Mouse (Mus musculus) liver, adult 2 months (tissue): Measurements from ENCODE around the gene Rbm12b1. TPM values are rescaled to one million over a fixed set of nuclear protein-coding genes. Genes with fewer than 3 reads are reported as not detected.
"Not testable (repeated sequence)": the region's sequence is repeated elsewhere in the genome, so short reads cannot be mapped to it uniquely, and the experiment has no call there.

Experiments
- DNase-seq: peaks from one replicate; pipeline ENCODE4 v3.0.0-alpha.2; 2011; ENCODE audit warnings: low read depth, low spot score; ENCODE audit errors: extremely low read depth
- H3K27ac ChIP-seq: fragments of 200-500 bp; replicated peaks from 2 replicates; pipeline ENCODE4 v1.5.1; 2012; ENCODE audit warnings: low read depth, mild to moderate bottlenecking, control low read depth, inconsistent platforms, low read length; ENCODE audit not compliant: insufficient read depth
- H3K27me3 ChIP-seq: fragments of 200-500 bp; 2 replicates; pipeline ENCODE4 v1.6.1; 2012; ENCODE audit warnings: mild to moderate bottlenecking, moderate library complexity, low read length, inconsistent platforms; ENCODE audit not compliant: control insufficient read depth, insufficient read depth
- H3K36me3 ChIP-seq: fragments of 200-500 bp; 2 replicates; pipeline ENCODE4 v1.6.1; 2012; ENCODE audit warnings: low read length, inconsistent platforms; ENCODE audit not compliant: control insufficient read depth, insufficient read depth
- H3K4me1 ChIP-seq: fragments of 200-500 bp; 2 replicates; pipeline ENCODE4 v1.6.1; 2011; ENCODE audit warnings: low read length; ENCODE audit not compliant: control insufficient read depth, insufficient read depth
- H3K4me3 ChIP-seq: fragments of 200-500 bp; 2 replicates; pipeline ENCODE4 v1.5.1; 2011; ENCODE audit warnings: low read depth, mild to moderate bottlenecking, control low read depth, low read length, moderate library complexity; ENCODE audit not compliant: insufficient read depth
- H3K79me2 ChIP-seq: fragments of 200-500 bp; 2 replicates; pipeline ENCODE4 v1.6.1; 2012; ENCODE audit warnings: inconsistent platforms, mild to moderate bottlenecking, low read length, moderate library complexity; ENCODE audit not compliant: control insufficient read depth, insufficient read depth
- H3K9ac ChIP-seq: fragments of 200-500 bp; 2 replicates; pipeline ENCODE4 v1.6.1; 2012; ENCODE audit warnings: low read depth, mild to moderate bottlenecking, control low read depth, inconsistent platforms, low read length
- CTCF ChIP-seq: fragments of 200-500 bp; IDR thresholded peaks from 2 replicates; pipeline ENCODE4 v1.5.1; 2011; ENCODE audit warnings: low read depth, low read length, control low read depth
- POLR2A ChIP-seq: fragments of 200-500 bp; IDR thresholded peaks from 2 replicates; pipeline ENCODE4 v1.6.1; 2011; ENCODE audit warnings: low read length, control low read depth; ENCODE audit not compliant: insufficient read depth; ENCODE audit errors: extremely low read depth
- WGBS: fragments of 180-500 bp; shearing (Covaris S2); methylation state at CpG from one replicate; pipeline ENCODE4 v1.1.7; 2018; 5-methylcytosine and 5-hydroxymethylcytosine counted together
- polyA plus RNA-seq: library from polyadenylated mRNA; depleted of rRNA; stranded (reverse); fragments of >200 nt; gene quantifications from 2 replicates; pipeline ENCODE4 v1.2.3, GENCODE M21; 2012; rRNA removed
- total RNA-seq: library from RNA; depleted of rRNA; stranded (reverse); fragments of >200 nt; gene quantifications from 2 replicates; pipeline ENCODE4 v1.2.3, GENCODE M21; 2014; rRNA removed

The Rbm12b1 gene
- total RNA-seq (10.0 and 10.4 TPM in 2 replicates), polyA plus RNA-seq (2.4 and 2.6 TPM in 2 replicates)

- H3K9ac ChIP-seq: peak within 1 kb of the TSS; percentile 75
- H3K4me3 ChIP-seq: peak within 1 kb of the TSS; percentile 72
- H3K27me3 ChIP-seq, H3K4me1 ChIP-seq, H3K79me2 ChIP-seq, H3K36me3 ChIP-seq: not testable (repeated sequence)
- DNase-seq: peak; percentile 81
- 0 out of 2 replicates have a peak, but pooled peaks have one; percentile 43 for TF ChIP-seq POLR2A
- H3K27ac ChIP-seq: peak within 1 kb of the TSS; percentile 29; the same call in 1 of the 2 replicates
- 3% methylated on average over 21 of the region's 32 CpGs for WGBS
Observed at GRCm38 (mm10) chr4:12140141-12140567, at the start of gene Rbm12b1. Gene Rbm12b1, plus strand, starts transcription at chr4:12140264.

- not testable (repeated sequence) for H3K4me1 ChIP-seq, H3K79me2 ChIP-seq, H3K36me3 ChIP-seq, H3K27me3 ChIP-seq
- WGBS: under 1% methylated on average over 21 of the region's 40 CpGs
- DNase-seq: peak; percentile 30
- Histone ChIP-seq H3K4me3 (peak overlapping the region; percentile 44), H3K27ac (peak overlapping the region; percentile 29; the same call in 1 of the 2 replicates), H3K9ac (peak overlapping the region; percentile 45)
Observed at GRCm38 (mm10) chr4:12140592-12141062, 563 bp downstream of the Rbm12b1 start.

GRCm38 (mm10) chr4:12141516-12141915 lies 1.5 kb downstream of the Rbm12b1 start:
- 40% methylated on average over 7 of the region's 7 CpGs for WGBS
- H3K27me3 ChIP-seq, H3K36me3 ChIP-seq, H3K9ac ChIP-seq, H3K27ac ChIP-seq, H3K4me1 ChIP-seq, H3K79me2 ChIP-seq: not testable (repeated sequence)
- DNase-seq: peak; percentile 68
- peak overlapping the region; percentile 30; the same call in 1 of the 2 replicates for H3K4me3 ChIP-seq

DNA sequence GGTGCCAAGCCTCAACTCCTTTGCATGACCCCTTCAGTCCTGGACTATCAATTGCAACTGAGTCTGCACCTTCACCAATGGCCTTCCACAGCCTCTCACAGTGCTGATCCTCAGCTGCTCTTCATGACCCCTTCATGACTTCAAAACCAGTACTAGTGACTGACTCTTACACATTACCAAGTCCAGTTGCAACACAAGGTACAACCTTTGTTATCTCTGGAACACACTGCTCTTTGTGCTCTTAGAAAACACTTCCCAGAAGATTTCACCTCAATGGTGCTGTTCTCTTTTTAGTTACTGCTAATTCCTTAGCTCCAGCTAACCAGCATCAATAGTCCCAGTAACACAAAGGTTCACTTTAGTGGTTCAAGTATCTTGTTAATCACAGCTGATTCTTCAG lies 7.6 kb downstream of the Rbm12b1 start:
- no peak for TF ChIP-seq POLR2A
- no peak for TF ChIP-seq CTCF
- DNase-seq: peak; percentile 91
- Histone ChIP-seq H3K27me3 (no peaks in the 10 kb centered on the region), H3K36me3 (peaks cover 4% of the 10 kb centered on the region), H3K4me1 (peaks cover 4% of the 10 kb centered on the region), H3K79me2 (no peaks in the 10 kb centered on the region; the same call in 1 of the 2 replicates), H3K4me3 (no peak overlapping the region), H3K27ac (peak overlapping the region; percentile 61; the same call in 1 of the 2 replicates), H3K9ac (no peak overlapping the region)

DNA sequence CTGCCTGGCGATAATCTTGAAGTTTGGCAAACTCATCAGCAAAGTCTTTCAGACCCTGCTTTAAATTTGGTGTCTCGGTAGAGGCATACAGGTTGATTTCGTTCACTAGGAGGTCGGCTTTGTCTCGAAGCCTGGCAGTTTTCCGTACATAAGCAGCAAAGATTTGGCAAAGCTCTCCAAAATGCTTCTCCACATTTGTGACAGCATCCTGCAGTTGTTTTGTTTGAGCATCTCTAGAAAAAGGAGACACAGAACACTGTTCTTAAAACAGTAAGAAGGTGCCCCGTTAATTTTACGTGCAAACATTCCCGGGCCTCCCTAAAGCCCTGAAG lies 30.9 kb downstream of the Rbm12b1 start:
- H3K4me3 ChIP-seq: peak overlapping the region; percentile 97
- no peaks in the 10 kb centered on the region for H3K27me3 ChIP-seq
- H3K27ac ChIP-seq: no peak overlapping the region
- H3K9ac ChIP-seq: peak overlapping the region; percentile 92; the same call in 1 of the 2 replicates
- no peaks in the 10 kb centered on the region for H3K79me2 ChIP-seq
- peaks cover 6% of the 10 kb centered on the region for H3K36me3 ChIP-seq
- DNase-seq: no peak
- TF ChIP-seq CTCF (no peak), POLR2A (no peak)
- 19% methylated on average over 9 of the region's 9 CpGs for WGBS
- H3K4me1 ChIP-seq: peaks cover 4% of the 10 kb centered on the region; the same call in 1 of the 2 replicates

DNA sequence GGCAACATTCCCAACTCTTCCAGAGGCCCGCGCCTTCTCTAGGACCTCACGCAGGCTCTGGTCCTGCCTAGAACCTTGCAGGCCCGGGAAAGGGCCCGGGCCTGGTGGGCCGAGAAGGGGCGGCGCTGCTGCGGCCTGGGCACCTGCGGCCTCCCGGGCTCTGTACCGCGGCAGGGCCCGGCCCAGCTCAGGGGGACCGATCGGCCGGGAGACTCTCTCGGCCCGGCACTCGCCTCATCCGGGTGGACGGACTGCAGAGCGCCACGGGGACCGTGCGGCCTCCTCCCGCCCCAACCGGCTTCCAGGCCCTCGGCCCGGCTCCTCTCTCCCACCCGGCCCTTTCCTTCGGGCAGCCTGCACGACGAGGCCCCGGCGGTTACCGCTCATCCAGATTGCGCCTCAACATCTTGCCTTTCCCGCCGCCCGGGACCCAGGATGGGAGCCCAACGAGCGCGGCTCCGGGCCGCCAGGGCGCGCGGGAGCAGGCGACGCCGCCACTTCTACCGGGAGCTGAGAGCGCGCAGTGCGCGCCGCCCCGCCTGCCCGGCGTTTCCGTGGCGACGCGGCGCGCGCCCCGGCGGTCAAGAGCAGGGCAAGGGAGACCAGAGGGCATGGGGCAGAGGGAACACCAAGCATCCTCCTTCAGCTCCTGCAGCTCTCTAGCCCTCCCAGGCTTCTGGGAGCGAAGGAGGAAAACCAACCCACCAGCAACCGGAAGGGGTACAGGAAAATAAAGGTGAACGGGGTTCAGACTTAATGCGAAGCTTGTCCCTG lies 31.4 kb downstream of the Rbm12b1 start, which contains the start of gene Fam92a:
Gene Fam92a, minus strand, starts transcription at position 698 of the 774 bp plus-strand sequence.
- Histone ChIP-seq H3K27ac (peak within 1 kb of the TSS; percentile 20; the same call in 1 of the 2 replicates), H3K4me1 (peaks cover 4% of the 10 kb centered on the region; the same call in 1 of the 2 replicates), H3K79me2 (no peaks in the 10 kb centered on the region), H3K36me3 (0 out of 2 replicates have a peak, but pooled peaks cover 1% of the 10 kb centered on the region), H3K27me3 (no peaks in the 10 kb centered on the region), H3K4me3 (peak within 1 kb of the TSS; percentile 97), H3K9ac (peak within 1 kb of the TSS; percentile 92)
- peak; percentile 39 for DNase-seq
- WGBS: 1% methylated on average over 68 of the region's 74 CpGs
- TF ChIP-seq POLR2A (no peak), CTCF (no peak)
